Mouse (Mus musculus): Measurements from ENCODE around the gene 4921530L21Rik. TPM values are rescaled to one million over a fixed set of nuclear protein-coding genes. Genes with fewer than 3 reads are reported as not detected.

The 4921530L21Rik gene
- polyA plus RNA-seq, 1 experiment = not detected

DNA sequence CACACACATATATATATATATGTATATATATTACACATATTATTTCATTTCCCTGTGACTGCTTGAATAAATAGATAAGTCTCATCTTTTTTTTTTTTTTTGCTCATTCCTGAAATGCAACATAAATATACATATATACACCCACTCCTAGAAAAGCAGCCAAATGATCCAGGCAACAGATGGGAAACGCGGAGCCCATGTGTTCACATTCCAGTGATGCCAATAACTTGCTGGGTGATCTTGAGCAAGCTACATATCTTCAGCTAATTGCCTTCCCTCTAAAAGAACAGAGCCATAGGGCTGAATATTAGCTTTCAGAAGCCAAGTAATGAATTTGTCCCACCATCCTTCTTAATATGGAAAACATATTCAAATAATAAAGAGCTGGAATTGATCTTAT is 32.2 kb downstream of the 4921530L21Rik start:
- H3K4me3 ChIP-seq (ENCODE audit: insufficient read depth, low read depth, low read length) = no peak overlapping the region
- H3K4me1 ChIP-seq (ENCODE audit: control insufficient read depth, insufficient read depth, low read length) = no peaks in the 10 kb centered on the region
- WGBS = 87% methylated on average over 2 of the region's 2 CpGs
- no peak overlapping the region for H3K27ac ChIP-seq (ENCODE audit: insufficient read depth, low read depth, low read length)
- TF ChIP-seq POLR2A (IDR thresholded peaks at IDR 0.05; ENCODE audit: insufficient read depth, low read depth, low read length) = no peak

DNA sequence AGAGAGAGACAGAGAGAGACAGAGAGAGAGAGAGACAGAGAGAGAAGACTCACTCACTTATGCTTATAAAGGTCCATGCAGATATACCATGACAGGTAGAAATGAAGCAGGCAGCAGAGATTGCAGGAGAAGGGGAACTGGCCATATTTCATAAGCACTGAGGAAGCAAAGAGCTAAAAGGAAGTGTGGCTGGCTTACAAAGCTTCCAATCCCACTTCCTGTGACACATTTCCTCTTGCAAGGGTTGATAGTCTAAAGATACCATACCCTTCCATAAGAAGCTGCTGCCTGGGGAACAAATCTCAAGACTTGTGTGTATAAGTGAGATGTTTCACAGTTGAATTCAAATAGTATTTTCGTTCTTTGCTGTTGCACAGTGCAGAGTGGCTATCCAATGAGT is 45.7 kb downstream of the 4921530L21Rik start:
- WGBS = 90% methylated on average over 1 of the region's 1 CpGs
- Histone ChIP-seq H3K4me3 (ENCODE audit: insufficient read depth, low read depth, low read length) (no peak overlapping the region), H3K4me1 (ENCODE audit: control insufficient read depth, insufficient read depth, low read length) (no peaks in the 10 kb centered on the region), H3K27ac (ENCODE audit: insufficient read depth, low read depth, low read length) (no peak overlapping the region)
- no peak for TF ChIP-seq POLR2A (IDR thresholded peaks at IDR 0.05; ENCODE audit: insufficient read depth, low read depth, low read length)
- TF ChIP-seq CTCF (IDR thresholded peaks at IDR 0.05; ENCODE audit: insufficient read depth, low read depth, low read length) = no peak

DNA sequence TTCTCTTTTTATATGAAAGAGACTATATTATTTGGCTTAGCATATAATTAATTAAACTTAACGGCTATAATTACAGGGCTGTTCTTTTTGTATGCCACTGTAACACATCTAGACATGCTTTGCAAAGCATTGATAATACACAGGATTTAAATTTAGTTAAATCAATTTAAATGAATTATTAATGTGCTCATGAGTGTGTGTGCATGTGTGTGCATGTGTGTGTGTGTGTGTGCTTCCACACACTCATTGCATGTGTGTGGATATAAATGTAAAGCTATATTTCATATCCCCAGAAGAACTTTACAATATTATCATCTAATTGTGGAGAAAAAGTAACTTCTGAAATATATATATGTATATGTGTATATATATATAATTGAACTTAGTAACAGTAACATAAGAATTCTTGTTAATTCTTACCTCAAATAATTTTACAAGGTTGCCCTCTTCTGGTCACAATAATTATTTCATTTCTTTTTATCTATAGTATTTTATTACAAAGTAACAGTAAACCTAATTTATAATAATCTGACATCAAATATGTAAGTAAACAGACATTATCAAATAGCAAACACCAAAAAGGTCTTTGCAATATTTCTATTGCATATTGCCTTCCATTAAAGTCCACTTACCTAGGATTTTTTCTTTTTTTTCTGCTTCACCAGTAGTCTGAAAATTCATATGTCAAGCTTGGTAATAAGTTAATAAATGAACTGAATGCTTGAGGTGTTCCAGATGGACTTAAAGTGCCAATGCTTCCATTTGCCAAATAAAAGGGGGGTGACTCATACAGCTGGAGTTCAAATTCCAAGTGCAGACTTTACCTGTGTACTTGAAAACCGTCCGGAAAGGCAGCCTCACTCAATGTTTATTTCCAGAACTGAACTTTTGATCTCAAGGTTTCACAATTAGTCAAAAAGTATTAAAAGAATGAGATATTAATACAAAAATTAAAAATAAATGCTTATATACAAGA is 47.0 kb downstream of the 4921530L21Rik start:
- TF ChIP-seq POLR2A (IDR thresholded peaks at IDR 0.05; ENCODE audit: insufficient read depth, low read depth, low read length) (no peak), CTCF (IDR thresholded peaks at IDR 0.05; ENCODE audit: insufficient read depth, low read depth, low read length) (no peak)
- 70% methylated on average over 3 of the region's 3 CpGs for WGBS
- Histone ChIP-seq H3K4me1 (ENCODE audit: control insufficient read depth, insufficient read depth, low read length) (no peaks in the 10 kb centered on the region), H3K4me3 (ENCODE audit: insufficient read depth, low read depth, low read length) (no peak overlapping the region), H3K27ac (ENCODE audit: insufficient read depth, low read depth, low read length) (no peak overlapping the region)

All from olfactory bulb, adult 2 months (tissue).